Mouse (Mus musculus): Measurements from ENCODE around the gene Rundc1. TPM values are rescaled to one million over a fixed set of nuclear protein-coding genes. Genes with fewer than 3 reads are reported as not detected.
"Not testable (repeated sequence)": the region's sequence is repeated elsewhere in the genome, so short reads cannot be mapped to it uniquely, and the experiment has no call there.

The Rundc1 gene
- polyA plus RNA-seq, 1 experiment from 2014 or later: 4.4 TPM

GRCm38 (mm10) chr11:101442127-101442693 lies 17.3 kb downstream of the Rundc1 start, which contains the start of gene Rpl27:
Gene Rpl27, plus strand, starts transcription at chr11:101442298.
- H3K4me1 ChIP-seq (ENCODE audit: insufficient read depth): peaks cover 15% of the 10 kb centered on the region
- under 1% methylated on average over 42 of the region's 42 CpGs for WGBS (ENCODE audit: insufficient replicate concordance)
- peak within 1 kb of the TSS; percentile 84 for H3K27ac ChIP-seq (ENCODE audit: low read depth)
- peaks cover 20% of the 10 kb centered on the region for H3K36me3 ChIP-seq (replicated peaks; ENCODE audit: insufficient read depth, low read length)
- peak within 1 kb of the TSS; percentile 85 for H3K9ac ChIP-seq (replicated peaks)
- ATAC-seq (peak; percentile 98), DNase-seq (peak; percentile 97)
- H3K9me3 ChIP-seq (ENCODE audit: low read length): no peaks in the 10 kb centered on the region
- TF ChIP-seq CTCF (IDR thresholded peaks at IDR 0.05; ENCODE audit: low read depth): peak; percentile 95
- TF ChIP-seq EP300 (IDR thresholded peaks at IDR 0.05; ENCODE audit: low read depth): peak; percentile 89
- peak within 1 kb of the TSS; percentile 83 for H3K4me2 ChIP-seq (ENCODE audit: low read depth, low read length)
- H3K27me3 ChIP-seq (ENCODE audit: insufficient read depth, low read length): no peaks in the 10 kb centered on the region
- H3K4me3 ChIP-seq (ENCODE audit: low read depth, low read length): peak within 1 kb of the TSS; percentile 67

GRCm38 (mm10) chr11:101442760-101443159 lies 17.9 kb downstream of the Rundc1 start:
- Histone ChIP-seq H3K36me3 (replicated peaks; ENCODE audit: insufficient read depth, low read length) (peaks cover 20% of the 10 kb centered on the region), H3K27me3 (ENCODE audit: insufficient read depth, low read length) (no peaks in the 10 kb centered on the region), H3K9ac (replicated peaks) (peak overlapping the region; percentile 85), H3K4me3 (ENCODE audit: low read depth, low read length) (peak overlapping the region; percentile 67), H3K9me3 (ENCODE audit: low read length) (no peaks in the 10 kb centered on the region), H3K27ac (ENCODE audit: low read depth) (peak overlapping the region; percentile 84), H3K4me1 (ENCODE audit: insufficient read depth) (peaks cover 19% of the 10 kb centered on the region), H3K4me2 (ENCODE audit: low read depth, low read length) (peak overlapping the region; percentile 83)
- peak; percentile 0; the same call in 1 of the 2 replicates for ATAC-seq
- 2% methylated on average over 14 of the region's 14 CpGs for WGBS (ENCODE audit: insufficient replicate concordance)
- no peak for TF ChIP-seq EP300 (IDR thresholded peaks at IDR 0.05; ENCODE audit: low read depth)
- TF ChIP-seq CTCF (IDR thresholded peaks at IDR 0.05; ENCODE audit: low read depth): no peak
- DNase-seq: no peak

DNA sequence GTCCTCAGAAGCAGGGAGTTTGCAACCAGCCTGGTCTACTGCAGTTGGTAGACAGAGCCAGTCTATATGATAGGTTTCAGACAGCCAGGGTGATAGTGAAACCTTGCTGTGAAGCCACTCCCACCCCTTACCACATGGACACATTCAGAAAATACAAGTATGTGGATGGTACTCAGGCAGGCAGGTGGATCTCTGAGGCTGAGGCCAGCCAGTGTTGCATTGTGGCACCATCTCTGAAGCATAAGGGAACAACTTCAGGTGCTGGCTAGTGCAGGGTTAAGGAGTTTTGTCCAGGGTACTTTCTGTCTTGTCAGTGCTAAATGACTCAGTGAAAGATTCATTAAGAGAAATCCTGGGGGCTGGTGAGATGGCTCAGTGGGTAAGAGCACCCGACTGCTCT lies 21.4 kb downstream of the Rundc1 start:
- no peak for TF ChIP-seq EP300 (IDR thresholded peaks at IDR 0.05; ENCODE audit: low read depth)
- TF ChIP-seq CTCF (IDR thresholded peaks at IDR 0.05; ENCODE audit: low read depth): no peak
- Histone ChIP-seq H3K4me2 (ENCODE audit: low read depth, low read length) (no peak overlapping the region), H3K27ac (ENCODE audit: low read depth) (no peak overlapping the region), H3K36me3 (replicated peaks; ENCODE audit: insufficient read depth, low read length) (peaks cover 22% of the 10 kb centered on the region), H3K4me1 (ENCODE audit: insufficient read depth) (peaks cover 28% of the 10 kb centered on the region), H3K4me3 (ENCODE audit: low read depth, low read length) (no peak overlapping the region), H3K27me3 (ENCODE audit: insufficient read depth, low read length) (no peaks in the 10 kb centered on the region), H3K9me3 (ENCODE audit: low read length) (no peaks in the 10 kb centered on the region), H3K9ac (replicated peaks) (no peak overlapping the region)
- no peak for DNase-seq
- WGBS (ENCODE audit: insufficient replicate concordance): 73% methylated on average over 1 of the region's 1 CpGs
- no peak for ATAC-seq

DNA sequence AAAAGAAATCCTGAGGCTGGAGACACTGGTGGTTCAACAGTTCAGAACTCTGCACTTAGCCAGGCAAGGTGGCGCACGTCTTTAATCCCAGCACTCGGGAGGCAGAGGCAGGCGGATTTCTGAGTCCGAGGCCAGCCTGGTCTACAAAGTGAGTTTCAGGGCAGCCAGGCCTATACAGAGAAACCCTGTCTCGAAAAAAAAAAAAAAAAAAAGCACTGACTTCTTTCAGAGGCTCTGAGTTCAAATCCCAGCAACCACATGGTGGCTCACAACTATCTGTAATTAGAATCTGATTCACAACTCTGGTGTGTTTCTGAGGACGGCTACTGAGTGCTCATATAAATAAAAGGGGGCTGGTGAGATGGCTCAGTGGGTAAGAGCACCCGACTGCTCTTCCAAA lies 22.0 kb downstream of the Rundc1 start:
- H3K27me3 ChIP-seq (ENCODE audit: insufficient read depth, low read length); H3K9ac ChIP-seq (replicated peaks); H3K4me3 ChIP-seq (ENCODE audit: low read depth, low read length); H3K9me3 ChIP-seq (ENCODE audit: low read length); H3K4me2 ChIP-seq (ENCODE audit: low read depth, low read length); H3K27ac ChIP-seq (ENCODE audit: low read depth); ATAC-seq; DNase-seq: not testable (repeated sequence)
- Histone ChIP-seq H3K36me3 (replicated peaks; ENCODE audit: insufficient read depth, low read length) (peaks cover 22% of the 10 kb centered on the region), H3K4me1 (ENCODE audit: insufficient read depth) (peaks cover 33% of the 10 kb centered on the region)
- WGBS (ENCODE audit: insufficient replicate concordance): 86% methylated on average over 8 of the region's 8 CpGs

DNA sequence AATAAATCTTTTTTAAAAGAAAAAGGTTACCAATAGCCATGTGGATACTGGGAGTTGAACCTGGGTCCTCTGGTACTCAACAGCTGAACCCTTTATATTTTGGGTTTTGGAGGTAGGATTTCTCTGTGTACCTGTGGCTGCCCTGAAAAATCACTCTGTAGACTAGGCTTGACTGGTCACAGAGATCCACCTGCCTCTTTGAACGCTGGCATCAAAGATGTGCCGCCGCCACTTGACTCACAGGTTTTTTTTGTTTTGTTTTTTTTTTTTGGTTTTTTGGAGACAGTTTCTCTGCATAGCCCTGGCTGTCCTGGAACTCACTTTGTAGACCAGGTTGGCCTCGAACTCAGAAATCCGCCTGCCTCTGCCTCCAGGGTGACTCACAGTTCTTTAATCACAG lies 22.9 kb downstream of the Rundc1 start:
- WGBS (ENCODE audit: insufficient replicate concordance): 84% methylated on average over 5 of the region's 5 CpGs
- H3K9me3 ChIP-seq (ENCODE audit: low read length): no peaks in the 10 kb centered on the region
- H3K9ac ChIP-seq (replicated peaks): no peak overlapping the region
- H3K4me3 ChIP-seq (ENCODE audit: low read depth, low read length): peak overlapping the region; percentile 84
- DNase-seq: no peak
- no peak for TF ChIP-seq EP300 (IDR thresholded peaks at IDR 0.05; ENCODE audit: low read depth)
- TF ChIP-seq CTCF (IDR thresholded peaks at IDR 0.05; ENCODE audit: low read depth): no peak
- peak overlapping the region; percentile 79 for H3K4me2 ChIP-seq (ENCODE audit: low read depth, low read length)
- peaks cover 22% of the 10 kb centered on the region for H3K36me3 ChIP-seq (replicated peaks; ENCODE audit: insufficient read depth, low read length)
- peak overlapping the region; percentile 94 for H3K27ac ChIP-seq (ENCODE audit: low read depth)
- ATAC-seq: no peak
- no peaks in the 10 kb centered on the region for H3K27me3 ChIP-seq (ENCODE audit: insufficient read depth, low read length)
- peaks cover 39% of the 10 kb centered on the region for H3K4me1 ChIP-seq (ENCODE audit: insufficient read depth)

GRCm38 (mm10) chr11:101448274-101448746 lies 23.4 kb downstream of the Rundc1 start, which contains the start of gene Ifi35:
Gene Ifi35, plus strand, starts transcription at chr11:101448407.
- peak within 1 kb of the TSS; percentile 84 for H3K4me3 ChIP-seq (ENCODE audit: low read depth, low read length)
- H3K36me3 ChIP-seq (replicated peaks; ENCODE audit: insufficient read depth, low read length): peaks cover 21% of the 10 kb centered on the region
- H3K4me2 ChIP-seq (ENCODE audit: low read depth, low read length): peak within 1 kb of the TSS; percentile 79
- H3K27me3 ChIP-seq (ENCODE audit: insufficient read depth, low read length): no peaks in the 10 kb centered on the region
- WGBS (ENCODE audit: insufficient replicate concordance): 2% methylated on average over 10 of the region's 10 CpGs
- H3K9me3 ChIP-seq (ENCODE audit: low read length): no peaks in the 10 kb centered on the region
- peak within 1 kb of the TSS; percentile 94 for H3K27ac ChIP-seq (ENCODE audit: low read depth)
- DNase-seq (peak; percentile 88), ATAC-seq (peak; percentile 84)
- H3K9ac ChIP-seq (replicated peaks): peak within 1 kb of the TSS; percentile 82
- TF ChIP-seq EP300 (IDR thresholded peaks at IDR 0.05; ENCODE audit: low read depth) (peak; percentile 61), CTCF (IDR thresholded peaks at IDR 0.05; ENCODE audit: low read depth) (no peak)
- peaks cover 37% of the 10 kb centered on the region for H3K4me1 ChIP-seq (ENCODE audit: insufficient read depth)
